Mouse (Mus musculus): ENCODE measurements at regions not wholly inside any gene's neighbourhood (a gene's known extent, or its start where the extent isn't known, plus 50 kb on each side); places are given as distances from the start of the nearest gene placed in this dataset.

DNA sequence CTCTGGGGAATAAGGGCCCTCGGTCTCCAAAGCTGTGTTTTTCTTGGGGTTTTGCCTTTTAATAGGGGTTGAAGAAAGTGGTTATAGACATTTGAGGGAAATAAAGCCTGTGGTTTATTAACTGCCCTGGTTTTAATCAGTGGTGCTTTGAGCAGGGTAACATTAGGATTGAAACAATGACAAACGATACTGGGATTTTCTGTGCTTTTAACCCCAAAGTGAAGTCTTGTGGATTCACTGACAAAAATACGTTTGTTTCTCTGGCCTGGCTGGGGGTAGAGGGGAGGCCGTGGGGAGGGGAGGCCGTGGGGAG lies 157.0 kb downstream of the Gas1 start:
- DNase-seq (ENCODE audit: low read depth in 3 of 3, low spot score in 3 of 3) (no peak), ATAC-seq (ENCODE audit: insufficient read depth) (no peak)
- Histone ChIP-seq H3K9ac (replicated peaks) (no peak overlapping the region), H3K4me3 (ENCODE audit: insufficient read depth in 1 of 2, low read depth in 2 of 2, low read length in 2 of 2) (no peak overlapping the region), H3K27me3 (ENCODE audit: control insufficient read depth, insufficient read depth, low read length) (no peaks in the 10 kb centered on the region), H3K27ac (no peak overlapping the region), H3K36me3 (replicated peaks; ENCODE audit: control insufficient read depth, insufficient read depth, low read depth) (no peaks in the 10 kb centered on the region), H3K4me2 (ENCODE audit: low read depth) (no peak overlapping the region), H3K9me3 (ENCODE audit: control insufficient read depth, low read length) (no peaks in the 10 kb centered on the region), H3K4me1 (replicated peaks; ENCODE audit: control insufficient read depth in 2 of 2, insufficient read depth in 2 of 2, low read length in 1 of 2) (no peaks in the 10 kb centered on the region)
- 45% methylated on average over 5 of the region's 5 CpGs for WGBS (ENCODE audit: insufficient replicate concordance)
- no peak for TF ChIP-seq CTCF (IDR thresholded peaks at IDR 0.05; ENCODE audit: low read depth)
- no peak for TF ChIP-seq EP300 (IDR thresholded peaks at IDR 0.05; ENCODE audit: low read depth)

DNA sequence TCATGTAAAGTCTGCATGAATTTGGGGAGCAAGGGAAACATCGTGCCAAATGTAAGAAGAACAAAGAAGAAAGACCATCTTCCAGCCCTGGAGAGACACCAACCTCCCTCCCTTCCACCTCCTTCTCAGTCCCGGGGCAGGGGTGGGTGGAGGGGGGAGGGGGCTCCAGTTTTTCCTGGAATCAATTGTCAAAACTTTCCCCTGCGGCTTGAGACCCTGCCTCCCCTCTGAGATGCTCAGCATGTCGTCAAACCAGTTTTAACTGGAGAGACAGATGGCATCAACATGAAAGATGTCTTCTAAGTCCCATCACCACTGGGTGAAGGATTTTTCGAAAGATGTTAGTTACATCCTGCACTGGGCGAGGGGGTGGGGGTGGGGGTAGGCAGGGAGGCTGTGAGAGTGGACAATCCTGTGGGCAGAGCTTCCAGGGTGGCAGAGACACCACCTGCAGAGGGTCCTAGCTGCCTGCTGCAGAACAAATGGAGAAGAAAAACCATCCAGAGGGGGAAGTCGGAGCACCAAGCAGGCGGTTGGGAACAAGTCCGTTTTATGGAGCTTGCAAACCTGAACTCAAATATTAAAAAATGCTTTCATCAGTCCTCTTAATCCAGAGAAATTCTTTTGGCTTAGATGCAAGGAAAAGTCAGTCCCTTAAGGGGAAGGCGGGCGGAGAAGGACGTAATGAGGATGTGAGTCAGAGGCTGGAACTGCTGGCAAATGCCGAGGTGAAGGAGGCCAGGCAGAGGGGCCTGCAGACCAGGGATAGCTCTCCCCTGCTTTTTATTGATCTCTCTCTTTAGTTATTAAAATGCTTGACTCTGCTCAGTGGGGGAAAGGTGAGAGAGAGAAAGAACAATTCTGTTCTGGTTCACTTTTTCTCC lies 157.6 kb downstream of the Gas1 start:
- TF ChIP-seq CTCF (IDR thresholded peaks at IDR 0.05; ENCODE audit: low read depth) (no peak), EP300 (IDR thresholded peaks at IDR 0.05; ENCODE audit: low read depth) (no peak)
- Histone ChIP-seq H3K27me3 (ENCODE audit: control insufficient read depth, insufficient read depth, low read length) (no peaks in the 10 kb centered on the region), H3K36me3 (replicated peaks; ENCODE audit: control insufficient read depth, insufficient read depth, low read depth) (no peaks in the 10 kb centered on the region), H3K4me1 (replicated peaks; ENCODE audit: control insufficient read depth in 2 of 2, insufficient read depth in 2 of 2, low read length in 1 of 2) (no peaks in the 10 kb centered on the region), H3K9me3 (ENCODE audit: control insufficient read depth, low read length) (no peaks in the 10 kb centered on the region), H3K27ac (no peak overlapping the region), H3K4me3 (ENCODE audit: insufficient read depth in 1 of 2, low read depth in 2 of 2, low read length in 2 of 2) (no peak overlapping the region), H3K9ac (replicated peaks) (no peak overlapping the region), H3K4me2 (ENCODE audit: low read depth) (no peak overlapping the region)
- WGBS (ENCODE audit: insufficient replicate concordance): 30% methylated on average over 13 of the region's 13 CpGs
- DNase-seq (ENCODE audit: low read depth in 3 of 3, low spot score in 3 of 3): no peak
- no peak for ATAC-seq (ENCODE audit: insufficient read depth)

DNA sequence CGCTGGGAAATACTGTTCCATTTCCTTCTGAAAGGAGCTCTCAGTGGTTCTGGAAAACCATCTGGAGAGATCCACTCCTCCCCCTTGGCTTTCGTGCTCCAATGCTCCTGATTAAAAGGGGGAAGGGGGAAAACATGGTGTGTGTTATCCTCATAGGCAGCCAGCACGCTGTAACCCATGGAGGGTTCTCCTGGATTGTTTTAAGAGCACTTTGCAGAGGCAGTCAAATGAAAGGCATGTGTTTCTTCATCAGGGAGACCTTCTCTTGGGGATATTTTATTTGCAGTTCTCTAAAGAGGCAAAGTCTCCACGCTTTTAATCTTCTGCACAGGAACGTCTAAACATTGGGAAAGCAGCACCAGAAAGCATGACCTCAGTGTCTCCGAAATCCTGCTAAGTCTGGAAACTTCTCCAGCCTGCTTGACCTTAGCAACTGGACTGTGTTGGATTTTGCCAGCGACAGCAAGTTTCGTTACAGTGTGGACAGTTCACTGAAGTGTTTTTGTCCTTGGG lies 161.3 kb downstream of the Gas1 start:
- no peaks in the 10 kb centered on the region for H3K27me3 ChIP-seq (ENCODE audit: control insufficient read depth, insufficient read depth, low read length)
- no peak overlapping the region for H3K4me2 ChIP-seq (ENCODE audit: low read depth)
- DNase-seq (ENCODE audit: low read depth in 3 of 3, low spot score in 3 of 3) (no peak), ATAC-seq (ENCODE audit: insufficient read depth) (no peak)
- no peak overlapping the region for H3K9ac ChIP-seq (replicated peaks)
- no peaks in the 10 kb centered on the region for H3K9me3 ChIP-seq (ENCODE audit: control insufficient read depth, low read length)
- no peaks in the 10 kb centered on the region for H3K36me3 ChIP-seq (replicated peaks; ENCODE audit: control insufficient read depth, insufficient read depth, low read depth)
- WGBS (ENCODE audit: insufficient replicate concordance): 60% methylated on average over 8 of the region's 8 CpGs
- no peak overlapping the region for H3K4me3 ChIP-seq (ENCODE audit: insufficient read depth in 1 of 2, low read depth in 2 of 2, low read length in 2 of 2)
- no peaks in the 10 kb centered on the region for H3K4me1 ChIP-seq (replicated peaks; ENCODE audit: control insufficient read depth in 2 of 2, insufficient read depth in 2 of 2, low read length in 1 of 2)
- TF ChIP-seq EP300 (IDR thresholded peaks at IDR 0.05; ENCODE audit: low read depth): no peak
- TF ChIP-seq CTCF (IDR thresholded peaks at IDR 0.05; ENCODE audit: low read depth): no peak
- no peak overlapping the region for H3K27ac ChIP-seq

DNA sequence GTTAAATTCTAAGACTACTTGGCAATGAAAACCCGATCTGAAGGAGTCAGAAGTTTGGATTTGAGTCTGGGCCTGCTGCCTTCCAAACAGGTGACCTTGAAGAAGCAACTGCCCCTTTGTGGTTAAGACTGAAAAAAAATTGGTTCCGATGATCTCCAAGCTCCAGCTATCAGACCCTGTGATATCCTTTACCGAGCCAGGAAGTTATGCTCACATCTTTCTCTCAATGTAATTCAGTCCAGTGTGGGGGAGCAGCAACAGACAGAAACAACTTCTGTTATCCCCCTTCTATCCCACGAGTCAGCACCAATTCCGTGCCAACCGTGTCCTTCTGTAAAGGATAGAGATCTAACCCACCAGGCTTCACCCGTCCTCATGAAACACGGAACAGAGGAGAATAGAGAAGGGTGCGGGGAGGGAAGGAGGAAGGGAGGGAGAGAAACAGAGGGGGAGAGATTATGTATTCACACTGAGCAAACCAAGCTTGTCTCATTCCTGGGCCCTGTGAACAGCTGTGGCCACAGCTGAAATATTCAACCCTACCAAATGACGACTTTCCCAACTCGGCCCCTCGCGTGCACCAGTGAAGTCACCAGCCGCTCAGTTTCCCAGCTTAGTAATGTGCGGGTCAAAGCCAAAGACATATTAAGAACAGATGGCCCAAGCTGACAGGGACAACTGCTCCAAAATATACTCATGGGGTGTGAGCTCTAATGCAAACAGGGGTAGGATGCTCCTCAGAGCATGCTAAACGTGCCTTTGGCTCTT lies 164.9 kb downstream of the Gas1 start:
- 68% methylated on average over 16 of the region's 16 CpGs for WGBS (ENCODE audit: insufficient replicate concordance)
- DNase-seq (ENCODE audit: low read depth in 3 of 3, low spot score in 3 of 3): no peak

DNA sequence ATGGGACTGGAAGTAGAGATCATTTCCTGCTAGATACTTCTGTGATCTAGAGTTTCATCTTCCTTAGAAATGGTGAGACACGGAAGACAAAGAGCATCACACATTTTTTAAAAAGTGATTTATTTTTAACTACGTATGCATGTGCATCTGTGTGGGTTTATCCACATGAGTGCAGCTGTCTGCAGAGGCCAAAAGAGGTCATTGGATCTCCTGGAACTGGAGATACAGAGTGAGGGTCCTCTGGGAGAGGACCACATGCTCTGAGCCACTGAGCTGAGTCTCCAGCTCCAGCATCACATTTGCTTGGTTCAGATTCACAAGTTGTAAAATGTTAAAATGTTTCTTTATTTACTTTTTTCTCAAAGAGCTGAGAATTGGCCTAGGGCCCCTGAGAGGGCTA lies 166.1 kb downstream of the Gas1 start:
- DNase-seq (ENCODE audit: low read depth in 3 of 3, low spot score in 3 of 3) (no peak), ATAC-seq (ENCODE audit: insufficient read depth) (no peak)
- Histone ChIP-seq H3K27ac (no peak overlapping the region), H3K4me2 (ENCODE audit: low read depth) (no peak overlapping the region), H3K4me3 (ENCODE audit: insufficient read depth in 1 of 2, low read depth in 2 of 2, low read length in 2 of 2) (no peak overlapping the region), H3K4me1 (replicated peaks; ENCODE audit: control insufficient read depth in 2 of 2, insufficient read depth in 2 of 2, low read length in 1 of 2) (no peaks in the 10 kb centered on the region), H3K9me3 (ENCODE audit: control insufficient read depth, low read length) (no peaks in the 10 kb centered on the region), H3K27me3 (ENCODE audit: control insufficient read depth, insufficient read depth, low read length) (no peaks in the 10 kb centered on the region), H3K9ac (replicated peaks) (no peak overlapping the region), H3K36me3 (replicated peaks; ENCODE audit: control insufficient read depth, insufficient read depth, low read depth) (no peaks in the 10 kb centered on the region)
- 66% methylated on average over 2 of the region's 2 CpGs for WGBS (ENCODE audit: insufficient replicate concordance)
- no peak for TF ChIP-seq EP300 (IDR thresholded peaks at IDR 0.05; ENCODE audit: low read depth)
- no peak for TF ChIP-seq CTCF (IDR thresholded peaks at IDR 0.05; ENCODE audit: low read depth)

More for the DNA sequence above, 164.9 kb downstream of the Gas1 start:
- H3K4me3 ChIP-seq (ENCODE audit: insufficient read depth in 1 of 2, low read depth in 2 of 2, low read length in 2 of 2): no peak overlapping the region
- no peak overlapping the region for H3K4me2 ChIP-seq (ENCODE audit: low read depth)
- no peaks in the 10 kb centered on the region for H3K4me1 ChIP-seq (replicated peaks; ENCODE audit: control insufficient read depth in 2 of 2, insufficient read depth in 2 of 2, low read length in 1 of 2)
- H3K9me3 ChIP-seq (ENCODE audit: control insufficient read depth, low read length): no peaks in the 10 kb centered on the region
- no peak for TF ChIP-seq CTCF (IDR thresholded peaks at IDR 0.05; ENCODE audit: low read depth)
- TF ChIP-seq EP300 (IDR thresholded peaks at IDR 0.05; ENCODE audit: low read depth): no peak
- ATAC-seq (ENCODE audit: insufficient read depth): no peak
- H3K27me3 ChIP-seq (ENCODE audit: control insufficient read depth, insufficient read depth, low read length): no peaks in the 10 kb centered on the region
- H3K9ac ChIP-seq (replicated peaks): no peak overlapping the region
- no peak overlapping the region for H3K27ac ChIP-seq
- no peaks in the 10 kb centered on the region for H3K36me3 ChIP-seq (replicated peaks; ENCODE audit: control insufficient read depth, insufficient read depth, low read depth)
